Mouse (Mus musculus) monocyte, adult 5-6 weeks (primary cell): ENCODE data around the gene Orc5. TPM values are rescaled to one million over a fixed set of nuclear protein-coding genes. Genes with fewer than 3 reads are reported as not detected.

Source experiments
- ATAC-seq: fragments of 153-309, 156-312 bp; replicated peaks from 2 replicates; pipeline ENCODE4 v1.8.0; 2017; ENCODE audit warnings: mild to moderate bottlenecking; ENCODE audit not compliant: low TSS enrichment, insufficient number of reproducible peaks, severe bottlenecking, poor library complexity, low FRiP score
- total RNA-seq: library from RNA; stranded (forward); fragments of 200-1000, 200-491, 200-594 nt; gene quantifications from 3 replicates; pipeline ENCODE4 v1.2.3, GENCODE M21; 2017

Orc5 gene
- 13.7 to 26.4 TPM (median 17.1 TPM) in 3 replicates for total RNA-seq

- ATAC-seq, result peak; percentile 94
Measured at GRCm38 (mm10) chr5:22550033-22550551, at the start of gene Orc5. Gene Orc5 (minus strand): TSS chr5:22550429.

GRCm38 (mm10) chr5:22596981-22597380 lies 46.8 kb upstream of the Orc5 start:
- ATAC-seq, result no peak

GRCm38 (mm10) chr5:22589370-22589966 lies 39.2 kb upstream of the Orc5 start:
- no peak for ATAC-seq

- ATAC-seq, result no peak
Measured at GRCm38 (mm10) chr5:22587492-22587891, 37.3 kb upstream of the Orc5 start.

- ATAC-seq, result no peak
Measured at GRCm38 (mm10) chr5:22584556-22584955, 34.3 kb upstream of the Orc5 start.

GRCm38 (mm10) chr5:22578011-22578410 lies 27.8 kb upstream of the Orc5 start:
- ATAC-seq, result no peak

GRCm38 (mm10) chr5:22574751-22575150 lies 24.5 kb upstream of the Orc5 start:
- no peak for ATAC-seq

- no peak for ATAC-seq
Measured at GRCm38 (mm10) chr5:22574161-22574560, 23.9 kb upstream of the Orc5 start.

GRCm38 (mm10) chr5:22573696-22574095 lies 23.5 kb upstream of the Orc5 start:
- ATAC-seq, result no peak

GRCm38 (mm10) chr5:22572881-22573280 lies 22.7 kb upstream of the Orc5 start:
- ATAC-seq, result no peak

- ATAC-seq, result no peak
Measured at GRCm38 (mm10) chr5:22572456-22572855, 22.2 kb upstream of the Orc5 start.

- ATAC-seq, result no peak
Measured at GRCm38 (mm10) chr5:22565708-22566107, 15.5 kb upstream of the Orc5 start.

- no peak for ATAC-seq
Measured at GRCm38 (mm10) chr5:22559801-22560200, 9.6 kb upstream of the Orc5 start.

- ATAC-seq, result no peak
Measured at GRCm38 (mm10) chr5:22557491-22558113, 7.4 kb upstream of the Orc5 start.

- no peak for ATAC-seq
Measured at GRCm38 (mm10) chr5:22556713-22557112, 6.5 kb upstream of the Orc5 start.

- no peak for ATAC-seq
Measured at GRCm38 (mm10) chr5:22552233-22552765, 2.1 kb upstream of the Orc5 start.

- no peak; the same call in 1 of the 2 replicates for ATAC-seq
Measured at GRCm38 (mm10) chr5:22549366-22550032, 730 bp downstream of the Orc5 start.

GRCm38 (mm10) chr5:22548556-22549161 lies 1.6 kb downstream of the Orc5 start:
- no peak for ATAC-seq

GRCm38 (mm10) chr5:22546536-22546935 lies 3.7 kb downstream of the Orc5 start:
- no peak for ATAC-seq
